Mouse (Mus musculus) c-Kit-positive CD71-positive TER-119-negative erythroid progenitor cells, embryonic 14.5 days (primary cell): ENCODE measurements at regions not wholly inside any gene's neighbourhood (a gene's known extent, or its start where the extent isn't known, plus 50 kb on each side); places are given as distances from the start of the nearest gene placed in this dataset.

ENCODE experiments used
- DNase-seq: peaks from one replicate; pipeline ENCODE4 v3.0.0-alpha.2; 2013; ENCODE audit warnings: low read depth

DNA sequence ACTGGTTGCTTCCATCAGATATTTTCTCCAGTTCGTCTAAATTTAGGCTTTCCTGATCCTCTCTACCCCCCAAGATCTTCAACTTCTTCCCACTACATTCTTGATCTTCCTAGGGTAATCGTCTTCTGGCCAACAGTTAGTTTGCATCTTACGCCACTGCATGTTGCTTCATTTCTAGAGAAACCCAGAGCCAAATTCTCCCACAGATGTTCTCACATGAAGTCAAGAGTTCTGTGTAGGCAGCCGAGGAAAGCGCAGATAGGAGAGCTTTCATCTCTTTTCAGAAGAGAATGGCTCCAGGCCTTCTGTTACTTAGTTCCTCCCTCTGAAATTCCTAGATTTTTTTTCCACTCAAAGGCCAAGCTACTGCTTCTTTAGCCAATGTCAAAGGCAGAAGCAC, 179.9 kb downstream of the Fgf10 start:
- no peak for DNase-seq

DNA sequence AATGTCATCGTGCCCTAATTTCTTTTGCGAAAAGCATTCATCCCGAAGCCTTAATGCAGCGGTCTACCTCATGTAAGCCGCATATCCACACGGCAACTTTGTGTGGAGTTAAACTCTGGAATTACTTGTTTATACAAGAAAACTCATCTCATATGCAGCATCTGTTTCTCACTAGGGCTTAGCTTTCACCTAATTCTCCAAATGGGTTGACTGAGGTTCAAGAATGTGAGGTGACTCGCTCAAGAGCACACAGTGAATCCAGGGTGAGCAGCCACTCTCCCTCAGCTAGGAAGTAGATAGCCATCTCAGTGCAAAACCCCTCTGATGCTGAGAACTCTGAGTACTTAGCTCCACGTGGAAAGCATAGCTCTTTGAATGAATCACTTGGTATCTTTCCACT, 181.1 kb downstream of the Fgf10 start:
- DNase-seq, result no peak

DNA sequence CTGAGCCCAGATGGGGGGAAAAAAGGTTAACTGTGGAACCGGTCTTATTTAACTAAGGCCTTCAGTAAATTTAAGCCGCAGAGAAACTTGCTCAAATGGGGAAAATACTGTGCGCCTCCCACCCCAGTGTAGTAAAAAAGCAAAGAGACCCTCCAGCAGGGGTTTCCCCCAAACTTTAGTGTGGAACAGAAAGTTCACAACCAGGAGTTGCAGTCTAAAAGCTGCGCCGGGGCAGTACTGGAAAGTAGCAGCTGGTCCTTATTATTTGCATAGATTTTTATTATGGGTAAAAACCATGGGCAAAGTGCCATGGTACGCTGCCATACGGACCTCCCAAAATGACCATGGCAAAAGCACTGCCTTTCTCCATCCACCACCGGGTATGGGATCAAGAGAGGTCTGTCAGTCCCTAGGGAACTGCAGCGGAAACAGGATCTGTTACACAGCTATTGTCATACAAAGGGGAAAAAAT, 216.8 kb downstream of the Fgf10 start:
- no peak for DNase-seq

DNA sequence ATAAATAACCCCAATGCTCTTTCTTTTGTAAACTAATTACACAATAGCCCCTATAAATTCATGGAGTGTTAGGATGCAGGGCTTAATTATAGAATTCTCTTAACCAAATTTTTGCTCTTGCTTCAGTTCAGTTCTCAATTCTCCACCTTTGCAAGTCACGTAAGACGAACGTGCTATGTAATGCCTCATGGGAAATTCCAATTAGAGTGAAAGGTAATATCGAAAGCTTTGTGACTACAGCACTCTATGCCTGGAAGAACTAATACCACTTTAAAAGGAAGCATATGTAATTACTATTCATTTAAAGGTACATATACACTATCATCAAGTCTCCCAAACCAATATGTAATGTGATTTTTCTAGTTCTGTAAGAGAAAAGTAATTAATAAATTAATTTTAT, 225.5 kb downstream of the Fgf10 start:
- no peak for DNase-seq

DNA sequence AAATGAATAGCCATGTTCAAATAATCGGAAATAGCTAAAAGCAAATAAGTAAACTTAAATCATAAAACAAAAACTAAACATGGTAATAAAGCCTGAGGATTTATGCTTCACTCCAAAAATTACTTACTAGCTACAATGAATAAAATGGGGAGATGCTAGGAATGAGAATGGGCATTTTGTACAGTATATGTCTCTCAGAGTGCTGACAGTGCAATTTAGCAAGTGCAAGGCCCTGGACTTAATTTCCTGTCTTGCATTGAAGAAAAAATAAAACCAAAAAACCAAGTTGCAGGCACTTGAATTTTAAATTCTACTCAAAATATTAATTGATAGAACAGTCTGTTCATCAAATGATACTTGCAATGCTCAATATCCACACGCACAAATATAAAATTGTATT, 232.4 kb downstream of the Fgf10 start:
- no peak for DNase-seq

DNA sequence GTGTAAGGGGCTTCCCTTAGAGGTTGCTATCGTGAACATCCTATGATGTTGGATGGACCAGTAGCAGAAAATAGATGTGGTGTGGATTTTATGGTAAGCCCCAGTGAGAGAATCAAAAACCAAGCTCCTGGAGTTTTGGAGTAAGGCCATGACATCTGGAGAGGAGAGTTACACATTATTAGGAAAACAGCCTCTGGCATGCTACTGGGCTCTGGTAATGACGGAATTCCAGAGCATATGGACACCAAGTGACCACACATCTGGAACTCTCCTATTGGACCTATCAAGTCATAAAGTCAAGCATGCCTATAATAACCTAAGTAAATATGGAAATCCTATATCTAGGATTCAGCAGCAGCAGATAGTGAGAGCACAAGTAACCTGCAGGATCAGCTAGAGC, 240.8 kb downstream of the Fgf10 start:
- DNase-seq, result no peak

DNA sequence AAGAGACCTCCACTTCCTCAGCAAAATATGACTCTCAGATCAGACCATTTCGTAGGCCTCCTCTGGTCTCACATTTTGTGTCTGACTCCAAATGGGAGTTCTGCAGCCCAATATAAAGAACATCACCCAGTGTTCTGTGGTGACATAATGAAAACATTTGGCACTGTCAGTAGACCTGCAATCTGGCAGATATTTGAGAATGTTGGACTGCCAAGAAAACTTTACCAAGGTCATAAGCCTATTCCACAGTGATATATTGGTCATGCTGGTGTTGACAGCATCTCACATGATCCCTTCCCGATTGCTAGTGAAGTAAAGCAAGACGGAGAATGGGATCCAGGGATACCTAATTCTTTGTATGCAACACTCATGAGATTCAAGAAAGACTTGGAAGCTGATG, 271.2 kb downstream of the Fgf10 start:
- no peak for DNase-seq

DNA sequence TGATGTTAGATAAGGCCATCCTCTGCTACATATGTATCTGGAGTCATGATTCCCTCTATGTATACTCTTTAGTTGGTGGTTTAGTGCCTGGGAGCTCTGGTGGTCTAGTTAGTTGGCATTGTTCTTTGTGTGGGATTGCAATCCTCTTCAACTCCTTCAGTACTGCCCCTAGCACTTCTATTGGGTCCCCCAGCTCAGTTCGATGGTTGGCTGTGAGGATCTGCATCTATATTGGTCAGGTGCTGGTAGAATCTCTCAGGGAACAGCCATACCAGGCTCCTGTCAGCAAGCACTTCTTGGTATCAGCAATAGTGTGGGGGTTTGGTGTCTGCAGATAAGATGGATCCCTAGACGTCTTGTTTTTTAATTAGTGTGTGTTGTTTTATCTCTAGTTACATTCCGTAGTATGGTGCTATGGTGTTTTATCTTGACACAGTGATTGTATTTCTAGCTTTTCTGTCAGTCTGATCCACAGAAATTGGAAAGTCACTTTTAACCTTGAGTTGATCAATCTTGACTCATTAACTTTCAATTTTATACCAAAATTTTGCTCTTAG, 296.6 kb downstream of the Fgf10 start:
- no peak for DNase-seq

DNA sequence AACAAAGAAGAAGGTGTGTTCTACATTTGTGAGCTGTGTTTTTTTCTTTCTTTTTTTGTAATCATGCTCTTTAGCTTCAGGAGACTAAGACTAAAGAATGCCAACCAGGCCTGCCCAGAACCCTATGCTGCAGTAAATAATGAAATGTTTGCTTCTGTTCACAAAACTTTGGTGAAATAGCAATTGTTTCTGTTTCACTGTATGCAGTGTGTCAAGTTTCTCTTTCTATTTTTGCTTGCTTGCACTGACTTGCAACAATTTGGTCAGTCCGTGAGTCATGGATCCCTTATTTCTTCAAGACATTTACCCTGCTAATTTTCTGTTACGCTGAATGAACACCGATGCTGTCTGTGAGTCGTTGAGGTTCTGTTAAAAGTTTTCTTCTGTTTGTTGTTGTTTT, 298.1 kb downstream of the Fgf10 start:
- no peak for DNase-seq

DNA sequence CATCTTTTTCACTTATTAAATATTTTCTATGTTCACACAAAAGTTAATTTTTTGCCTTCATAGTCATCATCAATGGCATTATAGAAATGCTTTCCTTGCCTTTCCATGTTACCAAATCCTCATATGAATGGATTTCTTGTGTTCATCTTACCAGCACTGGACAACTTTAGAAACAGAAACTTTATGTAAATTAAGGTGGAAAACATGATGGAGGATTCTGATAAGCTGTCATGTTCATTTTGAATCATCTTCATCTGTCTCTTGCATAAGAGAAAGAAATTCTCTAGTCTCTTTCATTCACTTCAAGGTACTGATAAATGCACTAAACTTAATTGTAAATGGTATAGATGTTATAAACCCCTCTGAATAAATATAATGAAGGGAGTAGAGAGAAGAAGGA, 305.4 kb downstream of the Fgf10 start:
- DNase-seq, result no peak

DNA sequence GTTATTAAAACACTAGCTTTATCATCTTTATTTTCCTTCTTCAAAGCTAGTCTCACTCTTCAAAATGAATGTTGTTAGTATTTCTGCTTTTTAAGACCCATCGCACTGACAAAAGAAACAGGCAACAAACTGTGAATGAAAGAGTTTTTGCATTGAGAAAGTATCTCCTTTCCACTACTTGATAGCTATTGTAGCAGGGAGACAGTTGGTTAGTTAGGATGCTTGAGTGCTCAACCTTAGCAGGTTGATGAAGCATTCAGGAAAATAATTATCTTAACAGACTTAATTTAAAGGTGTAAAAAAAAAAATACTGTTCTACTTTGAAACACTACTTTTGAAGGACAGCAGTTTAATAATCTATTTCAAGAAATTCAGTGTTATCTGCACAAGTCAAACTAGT, 305.9 kb downstream of the Fgf10 start:
- no peak for DNase-seq

DNA sequence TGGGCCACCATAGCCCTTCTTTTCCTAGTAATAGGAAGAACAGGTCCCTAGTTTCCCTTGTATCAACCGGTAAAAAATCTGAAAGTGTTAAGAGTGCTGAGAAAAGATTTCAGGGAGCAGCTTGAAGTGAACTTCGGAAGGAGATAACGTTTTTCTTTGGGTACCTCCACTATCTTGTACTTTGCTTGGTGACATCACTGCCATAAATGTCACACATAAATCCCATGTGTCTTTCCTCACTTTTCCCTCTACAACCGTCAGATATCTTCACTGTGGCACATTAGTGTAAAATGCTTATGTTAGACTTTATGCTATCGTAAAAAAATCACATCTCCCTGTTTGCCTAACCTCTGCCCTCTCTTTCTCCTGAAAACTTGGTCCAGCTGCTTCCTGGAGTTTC, 309.9 kb downstream of the Fgf10 start:
- DNase-seq, result no peak

DNA sequence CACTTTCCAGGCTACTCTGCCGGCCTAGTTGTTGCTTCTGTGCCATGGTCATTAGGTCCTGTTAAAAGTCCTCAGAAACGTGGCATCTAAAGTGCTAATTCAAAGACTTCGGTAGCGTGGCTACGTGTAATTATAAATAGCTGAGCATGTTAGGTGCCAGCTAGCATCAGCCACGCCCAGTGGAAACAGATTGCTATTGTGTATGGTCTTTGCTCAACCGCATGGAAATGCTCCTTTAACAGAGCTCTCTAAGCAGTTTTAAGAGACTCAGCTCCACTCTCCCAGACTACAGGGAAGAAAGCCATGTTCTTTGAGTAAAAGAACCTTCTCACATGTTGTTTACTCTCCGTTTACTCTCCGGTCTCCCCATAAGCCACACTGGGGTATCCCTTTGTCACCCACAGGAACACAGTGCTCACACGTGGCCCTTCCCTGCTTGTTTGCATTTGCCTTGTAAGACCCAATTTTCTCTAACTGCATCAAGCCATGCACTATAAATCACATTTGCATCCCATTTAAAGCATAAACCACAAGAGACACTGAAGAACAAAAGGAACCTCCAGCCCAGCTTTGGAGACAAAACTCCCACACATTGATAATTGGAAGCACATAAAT, 311.7 kb downstream of the Fgf10 start:
- no peak for DNase-seq

DNA sequence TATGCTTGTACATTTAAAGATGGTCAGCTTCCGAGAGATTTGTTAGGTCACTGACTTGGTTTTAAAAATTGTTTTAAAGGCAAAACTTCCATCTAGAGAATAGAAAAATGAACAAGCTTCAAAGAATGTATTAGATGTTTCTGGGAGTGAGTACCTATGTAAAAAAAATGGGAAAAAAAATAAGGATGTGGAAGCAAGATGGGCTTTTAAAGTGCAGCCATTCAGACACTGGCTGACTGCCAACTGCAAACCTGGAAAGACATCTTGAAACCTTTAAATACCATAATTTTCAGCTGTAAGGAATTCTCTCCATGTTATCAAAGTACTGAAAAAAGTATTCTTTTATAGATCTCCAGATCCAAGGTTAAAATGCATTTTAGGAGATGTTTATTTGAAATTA, 315.7 kb downstream of the Fgf10 start:
- no peak for DNase-seq

DNA sequence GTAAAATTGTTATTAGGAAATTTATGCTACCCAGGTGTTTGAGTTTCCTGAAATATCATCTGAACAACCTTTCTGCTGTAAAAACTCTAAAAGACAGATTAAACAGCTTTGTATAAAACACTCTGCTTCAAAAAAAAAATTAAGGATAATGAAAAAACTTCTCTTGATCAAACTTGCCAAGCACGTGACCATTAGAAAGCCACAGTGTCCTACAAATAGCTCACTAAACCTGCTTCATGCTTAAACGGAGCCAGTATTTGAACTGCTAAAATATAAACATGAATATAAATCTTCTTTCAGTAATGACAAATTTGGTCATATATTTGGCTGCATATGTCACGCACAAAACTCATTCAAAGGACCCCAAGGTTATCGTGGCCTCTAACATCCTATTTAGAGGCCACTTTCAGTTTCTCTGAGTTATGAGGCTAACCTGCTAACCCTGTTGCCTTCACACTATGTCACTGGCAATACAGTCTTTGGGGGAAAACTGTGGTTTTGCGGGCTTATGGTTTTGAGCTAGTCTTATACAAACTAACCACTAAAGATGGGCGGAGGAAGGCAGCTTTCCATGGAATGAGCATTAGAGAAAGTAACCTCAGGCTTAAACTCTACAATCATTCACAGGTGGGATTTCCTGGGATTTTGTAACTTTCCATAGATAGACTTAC, 355.8 kb downstream of the Fgf10 start:
- no peak for DNase-seq

DNA sequence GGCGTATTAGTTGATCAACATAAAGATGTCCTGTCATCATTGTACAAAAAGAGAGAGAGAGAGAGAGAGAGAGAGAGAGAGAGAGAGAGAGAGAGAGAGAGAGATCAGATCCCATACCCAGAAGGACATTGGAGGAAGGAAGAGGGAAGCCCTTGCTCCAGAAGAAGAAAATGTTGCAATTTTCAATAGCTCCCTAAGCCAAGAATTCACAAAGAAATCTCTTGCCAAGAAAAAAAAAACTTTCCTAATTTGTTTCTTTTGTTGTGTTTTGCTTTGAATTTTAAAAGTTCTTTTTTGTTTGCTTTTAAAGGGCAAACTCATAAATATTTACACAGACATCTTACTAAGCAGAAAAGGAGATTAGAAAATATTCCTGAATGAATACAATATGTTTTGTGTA, 370.0 kb downstream of the Fgf10 start:
- no peak for DNase-seq

DNA sequence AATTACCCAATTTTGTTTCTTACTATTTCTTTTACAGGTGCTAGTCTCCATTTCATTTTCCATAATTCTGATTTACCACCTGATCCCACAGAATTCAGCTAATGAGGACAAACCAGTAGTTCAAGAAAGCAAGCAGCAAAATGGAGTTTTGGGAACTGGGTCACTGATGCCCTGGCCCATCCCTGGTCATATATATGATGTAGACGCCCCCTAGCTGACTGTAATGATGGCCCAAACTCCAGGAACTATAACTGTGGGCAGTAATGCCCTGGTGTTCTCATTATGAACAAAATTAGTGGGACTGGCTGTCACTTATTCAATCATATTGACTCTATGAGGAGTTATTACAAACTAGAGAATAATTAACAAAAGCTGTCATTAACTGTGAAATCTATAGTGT, 375.5 kb downstream of the Fgf10 start:
- no peak for DNase-seq

DNA sequence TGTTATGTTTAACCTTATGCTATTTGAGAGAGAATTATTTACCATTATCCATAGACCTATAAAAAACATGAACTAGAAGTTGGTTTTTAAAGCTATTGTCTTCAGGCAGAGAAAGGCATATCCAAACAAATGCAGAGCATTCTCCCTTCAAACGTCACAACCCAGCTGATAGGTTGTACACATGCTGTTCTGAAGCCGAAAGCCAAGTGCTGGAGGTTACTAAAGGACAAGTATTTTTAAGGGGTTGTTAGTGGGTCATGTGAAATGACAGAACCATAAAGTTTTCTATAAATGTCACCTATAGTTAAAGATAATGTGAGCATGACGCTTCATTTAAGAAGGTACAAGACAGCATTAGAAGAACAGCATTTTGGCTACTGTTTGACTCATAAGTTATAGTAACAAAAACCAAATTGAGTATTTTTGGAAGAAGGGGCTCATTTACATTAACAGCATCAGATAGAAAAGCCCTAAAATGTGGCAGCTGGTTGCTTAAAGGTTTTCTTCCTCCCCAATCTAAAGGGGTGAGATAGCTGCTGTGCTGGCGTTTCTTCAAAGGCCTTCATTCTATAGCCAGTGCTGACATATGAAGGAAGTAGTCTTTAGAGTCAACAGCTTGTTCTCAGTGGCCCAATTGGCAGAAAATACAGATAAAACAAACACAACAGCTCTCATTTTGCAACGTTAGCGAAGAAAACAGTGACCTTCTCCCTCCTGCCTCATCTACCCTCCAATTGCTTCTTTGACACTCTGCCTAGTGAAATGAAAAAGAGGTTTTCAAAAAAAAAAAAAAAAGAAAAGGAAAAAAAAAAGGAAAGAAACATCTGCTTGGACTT, 359.4 kb upstream of the Paip1 start:
- DNase-seq, result no peak

DNA sequence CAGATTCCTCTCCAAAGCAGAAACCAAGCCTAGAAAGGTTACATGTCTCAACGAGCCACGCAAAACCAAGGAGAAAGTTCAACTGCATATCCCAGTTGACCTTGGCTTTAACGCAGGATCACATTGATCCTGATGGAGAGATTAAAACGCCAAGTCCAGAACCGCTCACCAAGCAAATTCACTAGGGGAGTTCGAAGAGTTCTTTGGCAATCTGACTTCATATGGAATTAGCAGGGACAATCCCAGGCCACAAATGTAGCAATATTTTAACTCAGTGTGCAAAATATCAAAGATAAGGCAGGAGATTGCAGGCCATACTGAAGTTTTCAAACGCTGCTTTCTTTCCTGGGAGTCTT, 358.8 kb upstream of the Paip1 start:
- DNase-seq, result no peak

DNA sequence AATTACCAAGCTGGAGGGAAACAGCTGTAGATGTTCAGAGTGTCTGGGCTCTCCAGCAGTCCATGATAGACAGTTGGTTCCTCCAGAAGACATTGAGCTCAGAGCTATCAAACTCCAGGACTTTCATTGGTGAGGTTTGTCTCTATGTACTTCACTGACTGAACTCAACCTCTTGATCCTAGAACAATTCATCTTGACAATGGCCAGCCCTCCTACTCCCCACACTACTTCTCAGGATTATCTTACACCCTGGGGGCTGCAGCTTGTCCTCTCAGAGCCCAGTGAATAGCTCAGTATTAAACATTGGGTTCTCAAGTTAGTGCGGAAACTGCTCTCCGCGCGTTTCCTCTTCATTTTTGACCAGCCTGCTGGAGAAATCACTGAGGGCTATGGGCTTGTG, 349.2 kb upstream of the Paip1 start:
- no peak for DNase-seq

DNA sequence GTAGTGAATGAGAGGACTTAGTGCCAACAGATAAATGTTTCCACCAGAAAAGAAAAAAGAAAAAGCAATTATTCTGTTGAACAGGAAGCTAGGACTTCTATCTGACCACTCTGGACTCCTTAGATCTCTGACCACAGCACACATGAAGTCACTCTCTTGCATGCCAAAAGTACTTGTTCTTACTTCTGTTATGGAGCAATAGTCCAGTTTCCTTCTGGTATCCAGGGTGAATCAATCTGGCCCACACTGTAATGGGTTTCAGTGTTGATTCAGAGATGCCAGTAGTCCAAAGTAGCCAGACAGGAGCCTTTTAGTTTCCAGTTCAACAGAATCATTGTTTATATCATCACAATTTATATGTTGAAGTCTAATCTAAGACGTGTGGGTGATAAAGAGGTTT, 346.7 kb upstream of the Paip1 start:
- no peak for DNase-seq

DNA sequence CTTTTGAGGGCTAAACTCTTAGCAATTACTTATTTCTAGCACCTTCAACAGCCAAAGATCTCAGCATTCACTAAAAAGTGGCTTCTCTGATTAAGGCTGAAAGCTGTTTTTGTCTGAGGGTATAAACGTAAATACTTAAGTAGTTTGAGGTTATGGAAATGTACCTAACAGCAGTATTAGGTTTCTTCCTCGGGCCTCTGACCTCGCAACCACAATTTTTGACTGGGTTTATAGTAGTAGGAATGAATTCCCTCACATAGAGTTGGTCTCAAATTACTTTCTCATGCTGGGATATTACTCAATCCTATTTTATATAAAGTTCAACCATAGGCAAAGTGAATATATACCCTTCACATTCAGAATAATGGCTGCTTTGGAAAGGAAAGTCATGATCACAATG, 310.5 kb upstream of the Paip1 start:
- no peak for DNase-seq

DNA sequence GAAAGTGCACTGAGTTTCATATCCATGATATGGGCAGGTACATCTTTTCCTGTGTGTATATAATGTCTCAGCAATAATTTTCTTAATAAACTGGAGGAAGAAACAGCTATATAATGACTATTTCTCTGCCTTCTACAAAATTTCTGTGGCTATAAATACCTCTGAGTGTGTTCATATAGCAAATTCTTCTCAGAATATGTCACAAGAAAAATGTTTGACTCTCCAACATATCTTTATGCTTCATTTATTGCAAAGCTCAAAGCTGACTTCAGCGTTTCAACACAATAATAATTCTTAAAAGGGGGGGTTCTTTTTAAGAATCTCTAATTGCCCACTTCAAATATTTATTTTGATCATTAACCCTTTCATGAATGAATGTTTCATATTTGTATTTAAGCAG, 310.0 kb upstream of the Paip1 start:
- DNase-seq, result no peak
